Mouse (Mus musculus): Measurements from ENCODE around the gene 1110002E22Rik.

1110002E22Rik gene

DNA sequence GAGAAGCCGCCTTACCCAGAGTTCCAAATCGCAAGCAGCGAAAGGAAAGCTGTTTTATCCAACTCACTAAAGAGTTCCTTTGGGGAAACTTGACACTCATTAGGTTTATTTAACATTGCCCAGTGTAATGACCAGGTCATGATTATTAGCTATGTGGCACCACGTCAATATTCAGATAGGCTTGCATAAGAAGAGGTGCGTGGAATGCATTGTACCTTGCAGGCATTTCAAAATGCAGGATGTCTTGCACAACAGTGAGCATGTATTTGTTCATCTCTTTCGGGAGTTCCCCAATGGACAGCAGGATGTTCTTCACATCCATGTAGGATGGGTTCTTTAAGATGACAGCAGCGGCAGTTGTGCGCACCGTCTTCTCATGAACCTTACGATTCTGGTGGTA is 42.0 kb downstream of the 1110002E22Rik start:
- no peak for DNase-seq (ENCODE audit: low spot score)

DNA sequence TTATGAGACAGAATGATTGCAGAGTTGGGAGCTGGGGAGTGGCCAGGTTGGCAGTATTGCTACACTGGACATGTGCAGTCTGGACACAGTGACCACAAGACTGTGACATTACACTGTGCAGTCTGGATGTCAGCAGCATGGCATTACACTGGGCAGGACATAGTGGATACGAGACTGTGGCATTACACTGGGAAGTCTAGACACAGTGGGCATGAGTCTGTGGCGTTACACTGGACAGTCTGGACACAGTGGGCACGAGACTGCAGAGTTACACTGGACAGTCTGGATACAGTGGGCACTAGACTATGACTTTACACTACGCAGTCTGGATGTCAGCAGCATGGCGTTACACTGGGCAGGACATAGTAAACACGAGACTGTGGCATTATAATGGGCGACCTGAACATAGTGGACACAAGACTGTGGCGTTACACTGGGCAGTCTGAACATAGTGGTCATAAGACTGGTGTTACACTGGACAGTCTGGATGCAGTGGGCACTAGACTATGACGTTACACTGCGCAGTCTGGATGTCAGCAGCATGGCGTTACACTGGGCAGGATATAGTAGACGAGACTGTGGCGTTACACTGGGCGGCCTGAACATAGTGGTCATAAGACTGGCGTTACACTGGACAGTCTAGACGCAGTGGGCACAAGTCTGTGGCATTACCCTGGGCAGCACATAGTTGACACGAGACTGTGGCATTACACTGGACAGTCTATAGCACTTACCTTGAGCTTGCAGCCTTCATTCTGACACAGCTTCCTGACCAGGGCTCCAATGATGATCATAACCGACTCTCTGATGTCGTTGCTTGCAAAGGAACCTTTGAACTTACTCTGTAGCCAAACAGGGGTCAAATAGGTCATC is 46.3 kb downstream of the 1110002E22Rik start:
- DNase-seq (ENCODE audit: low spot score) = no peak

DNA sequence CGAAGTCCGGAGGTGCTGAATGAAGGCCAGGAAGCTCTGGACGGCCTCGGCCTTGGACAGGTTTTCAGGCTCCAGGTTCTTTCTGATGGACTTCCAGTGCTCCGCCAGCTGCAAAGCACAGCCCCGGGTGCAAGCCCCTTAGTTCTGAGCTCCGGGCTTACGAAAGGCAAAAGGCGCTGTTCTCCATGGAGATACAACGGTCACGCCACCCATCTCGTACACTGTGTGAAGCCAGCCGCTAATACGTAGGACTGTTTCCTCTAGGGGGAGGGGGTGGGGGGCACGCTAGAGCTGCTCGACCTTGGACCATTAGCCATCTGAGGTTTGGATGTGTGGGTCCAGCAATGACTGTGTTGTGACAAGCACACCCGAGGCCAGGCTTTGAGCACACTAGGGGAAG is 49.3 kb downstream of the 1110002E22Rik start:
- DNase-seq (ENCODE audit: low spot score) = no peak

DNA sequence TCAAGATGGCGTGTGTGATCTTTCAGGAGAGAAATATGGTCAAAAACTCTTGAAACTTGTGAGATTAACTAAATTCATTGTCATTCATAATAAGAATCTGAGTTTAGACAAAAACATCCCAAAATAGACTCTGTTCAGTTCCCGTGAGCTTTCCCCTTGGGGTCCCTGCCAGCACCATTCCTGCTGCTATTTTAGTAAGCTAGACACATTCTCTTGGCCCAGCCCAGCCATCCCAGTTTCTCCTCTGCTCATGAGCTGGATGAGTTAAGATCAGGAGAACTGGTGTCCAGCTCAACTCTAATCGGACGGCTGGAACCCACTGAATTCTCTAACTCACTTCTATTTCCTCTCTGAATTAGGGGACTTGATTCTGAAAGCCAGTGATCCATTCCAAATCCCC is 52.0 kb downstream of the 1110002E22Rik start:
- DNase-seq (ENCODE audit: low spot score) = no peak

DNA sequence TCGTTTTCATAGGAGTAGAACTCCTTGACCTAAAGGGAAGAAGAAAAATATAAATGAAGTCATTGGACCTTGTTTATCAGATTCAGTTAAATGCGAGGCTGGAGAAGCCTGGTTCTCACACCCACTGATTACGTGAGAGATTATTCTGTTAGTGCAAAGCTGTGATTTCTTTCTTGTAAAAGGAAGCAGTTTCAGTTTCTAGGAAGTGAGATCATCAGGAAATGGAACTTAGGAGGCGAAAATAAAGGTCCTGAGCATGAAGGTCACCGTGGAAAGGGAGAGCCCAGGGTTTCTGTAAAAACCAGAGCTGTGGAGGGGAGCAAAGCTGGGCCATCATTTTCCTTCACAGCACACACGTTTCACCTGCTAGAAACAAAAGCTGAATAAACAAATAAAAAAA is 53.5 kb downstream of the 1110002E22Rik start:
- DNase-seq (ENCODE audit: low spot score) = no peak

DNA sequence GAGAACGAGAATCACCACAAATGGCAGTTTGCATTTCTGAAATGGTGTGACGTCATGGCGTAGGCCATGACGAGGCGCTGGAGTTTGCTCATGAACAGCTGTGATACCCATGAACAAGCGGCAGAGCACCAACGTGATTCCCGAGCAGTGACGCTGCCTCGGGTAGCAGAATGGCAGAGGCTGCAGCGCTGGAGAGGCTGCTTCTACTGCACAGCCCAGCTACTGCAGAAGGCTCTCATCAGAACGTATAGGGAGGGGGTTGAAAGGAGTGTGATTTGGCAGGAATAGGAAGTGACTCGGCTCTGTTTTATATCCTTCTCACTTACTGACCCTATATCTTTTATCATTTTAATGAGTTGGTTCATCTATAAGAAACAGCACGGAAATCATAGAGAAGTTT is 54.0 kb downstream of the 1110002E22Rik start:
- DNase-seq (ENCODE audit: low spot score) = no peak

DNA sequence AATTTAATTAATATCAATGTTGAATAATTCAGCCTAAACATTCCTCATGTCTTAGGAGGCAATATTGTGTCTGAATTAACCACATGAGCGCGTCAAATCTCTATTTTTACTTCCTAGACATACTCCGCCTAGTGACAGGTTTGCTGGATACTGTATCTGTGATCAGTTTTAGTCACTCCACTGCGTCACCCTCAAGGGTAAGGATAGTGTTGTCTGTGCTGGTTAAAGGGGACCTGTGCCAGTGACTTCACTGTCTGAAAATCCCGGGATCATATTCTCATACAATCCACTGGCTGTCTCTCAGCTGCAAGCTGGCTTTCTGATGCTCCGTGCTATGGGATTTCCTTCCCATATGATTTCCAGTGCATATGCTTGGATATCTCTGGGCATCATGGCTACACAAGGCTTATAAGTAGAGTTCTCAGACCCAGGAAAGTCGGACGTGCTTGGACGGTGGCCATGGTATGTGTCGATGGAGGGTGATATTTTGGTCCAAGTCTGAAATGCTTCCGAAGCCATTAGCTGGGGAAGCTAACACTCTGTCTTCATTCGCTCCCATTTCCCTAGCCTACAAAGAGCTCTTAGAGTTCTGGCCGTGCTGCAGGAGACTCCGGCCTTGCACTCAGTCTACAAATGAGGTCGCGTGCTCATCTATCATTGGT is 54.7 kb downstream of the 1110002E22Rik start:
- no peak for DNase-seq (ENCODE audit: low spot score)

DNA sequence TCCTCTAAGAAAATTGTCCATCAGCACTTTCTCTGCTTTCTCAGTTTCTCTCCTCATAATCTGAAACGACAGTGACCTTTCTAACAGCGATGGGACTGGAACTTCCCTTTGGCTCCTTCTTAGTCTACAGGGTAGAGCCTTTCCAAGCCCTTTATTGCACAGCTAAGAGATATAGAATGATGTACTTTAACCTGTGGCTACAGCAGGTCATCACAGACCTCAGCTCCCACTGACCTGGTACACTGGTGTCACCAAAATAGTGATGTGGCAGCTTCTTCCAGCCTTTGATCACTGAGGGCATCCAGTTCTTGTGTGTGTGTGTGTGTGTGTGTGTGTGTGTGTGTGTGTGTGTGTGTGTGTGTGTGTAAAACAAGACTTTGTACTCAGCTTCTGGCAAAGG is 56.6 kb downstream of the 1110002E22Rik start:
- DNase-seq (ENCODE audit: low spot score) = no peak

DNA sequence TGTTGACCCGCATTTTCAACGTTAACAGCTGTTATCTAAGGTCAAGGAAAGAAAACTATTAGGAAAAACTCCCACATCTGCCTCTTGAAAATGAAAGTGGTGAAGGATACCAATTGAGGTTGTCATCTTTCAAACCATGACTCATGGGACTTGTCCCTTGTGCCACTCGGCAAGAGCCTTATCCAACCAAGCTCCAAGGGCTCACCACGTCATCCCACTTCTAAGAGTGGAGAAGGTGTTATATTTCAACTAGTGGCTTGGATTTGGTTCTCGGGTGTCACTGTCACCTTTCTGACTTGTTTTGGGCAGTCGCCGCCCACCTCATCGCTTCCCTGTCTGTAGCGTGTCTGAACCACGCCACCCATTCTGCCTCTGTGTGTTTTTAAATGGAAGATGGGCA is 59.0 kb downstream of the 1110002E22Rik start:
- DNase-seq (ENCODE audit: low spot score) = no peak

DNA sequence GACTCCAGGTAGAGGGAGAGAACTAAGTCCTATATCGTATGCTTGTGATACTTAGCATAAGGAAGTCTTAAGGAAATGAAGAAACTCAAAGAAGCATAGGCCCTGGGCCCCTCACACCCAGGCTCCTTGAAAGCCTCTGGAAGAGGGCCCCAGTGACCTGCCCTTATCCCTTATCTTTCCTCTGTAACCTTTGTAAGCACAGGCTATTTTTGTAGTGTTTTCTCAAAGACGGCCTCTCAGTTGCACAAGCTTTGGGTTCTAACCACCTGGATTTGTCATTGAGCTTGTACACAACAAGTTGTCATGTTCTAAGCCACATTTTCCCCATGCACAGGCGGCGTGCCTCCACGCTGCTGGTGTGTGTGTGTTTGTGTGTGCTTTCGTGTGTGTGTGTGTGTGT is 64.3 kb downstream of the 1110002E22Rik start:
- no peak for DNase-seq (ENCODE audit: low spot score)

DNA sequence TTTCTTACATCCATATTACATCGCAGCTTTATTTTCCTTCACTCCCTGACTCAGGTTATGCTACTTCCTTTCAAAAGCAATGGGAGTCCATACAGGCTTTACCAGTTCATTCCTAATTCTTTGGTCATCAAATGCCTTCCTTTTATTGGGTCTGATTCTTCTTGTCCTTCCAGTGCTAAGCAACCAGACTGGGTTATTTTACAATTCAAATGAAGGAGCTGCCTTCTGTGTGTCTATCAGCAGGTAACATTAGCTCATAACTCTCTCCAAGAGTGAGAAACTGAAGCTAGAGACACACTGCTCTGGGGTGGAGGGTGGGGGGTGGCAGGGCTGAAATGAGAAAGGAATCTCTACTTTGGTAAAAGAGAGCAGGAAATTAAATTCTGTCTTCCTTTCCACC is 65.8 kb downstream of the 1110002E22Rik start:
- DNase-seq (ENCODE audit: low spot score) = no peak

Data from T-cell, adult 2 months (primary cell).